Mouse (Mus musculus) small intestine, adult 2 months (tissue): ENCODE data around the gene Spon1. TPM values are rescaled to one million over a fixed set of nuclear protein-coding genes. Genes with fewer than 3 reads are reported as not detected.

Source experiments
- H3K27ac ChIP-seq: fragments of 200-500 bp; 2 replicates; pipeline ENCODE4 v1.5.1; 2012; ENCODE audit warnings: low read depth, low read length, control low read depth, inconsistent platforms; ENCODE audit not compliant: insufficient read depth
- H3K27me3 ChIP-seq: fragments of 200-500 bp; 2 replicates; pipeline ENCODE4 v1.6.1; 2012; ENCODE audit warnings: mild to moderate bottlenecking, moderate library complexity, low read length, inconsistent platforms; ENCODE audit not compliant: control insufficient read depth, insufficient read depth
- H3K36me3 ChIP-seq: fragments of 200-500 bp; 2 replicates; pipeline ENCODE4 v1.6.1; 2012; ENCODE audit warnings: mild to moderate bottlenecking, low read length, control low read depth, inconsistent platforms; ENCODE audit not compliant: control insufficient read depth, insufficient read depth
- H3K4me1 ChIP-seq: fragments of 200-500 bp; 2 replicates; pipeline ENCODE4 v1.6.1; 2012; ENCODE audit warnings: low read length, inconsistent platforms, mixed read lengths; ENCODE audit not compliant: control insufficient read depth, insufficient read depth, insufficient read length
- H3K4me3 ChIP-seq: fragments of 200-500 bp; 2 replicates; pipeline ENCODE4 v1.5.1; 2012; ENCODE audit warnings: low read depth, mild to moderate bottlenecking, control low read depth, inconsistent platforms, low read length, moderate library complexity
- CTCF ChIP-seq: fragments of 200-500 bp; IDR thresholded peaks from 2 replicates; pipeline ENCODE4 v1.5.1; 2012; ENCODE audit warnings: low read depth, mild to moderate bottlenecking, control low read depth, inconsistent platforms, low read length, moderate library complexity, mixed read lengths; ENCODE audit not compliant: insufficient replicate concordance, insufficient read length; ENCODE audit errors: extremely low read depth
- POLR2A ChIP-seq: fragments of 200-500 bp; IDR thresholded peaks from 2 replicates; pipeline ENCODE4 v1.6.1; 2012; ENCODE audit warnings: low read depth, mild to moderate bottlenecking, control low read depth, inconsistent platforms, low read length, moderate library complexity
- WGBS: fragments of 180-500 bp; shearing (Covaris S2); methylation state at CpG from one replicate; pipeline ENCODE4 v1.1.7; 2018; 5-methylcytosine and 5-hydroxymethylcytosine counted together
- polyA plus RNA-seq: library from polyadenylated mRNA; depleted of rRNA; stranded (reverse); fragments of >200 nt; gene quantifications from 2 replicates; pipeline ENCODE4 v1.2.3, GENCODE M21; 2012

The Spon1 gene
- polyA plus RNA-seq, 1 experiment: 3.3 TPM

DNA sequence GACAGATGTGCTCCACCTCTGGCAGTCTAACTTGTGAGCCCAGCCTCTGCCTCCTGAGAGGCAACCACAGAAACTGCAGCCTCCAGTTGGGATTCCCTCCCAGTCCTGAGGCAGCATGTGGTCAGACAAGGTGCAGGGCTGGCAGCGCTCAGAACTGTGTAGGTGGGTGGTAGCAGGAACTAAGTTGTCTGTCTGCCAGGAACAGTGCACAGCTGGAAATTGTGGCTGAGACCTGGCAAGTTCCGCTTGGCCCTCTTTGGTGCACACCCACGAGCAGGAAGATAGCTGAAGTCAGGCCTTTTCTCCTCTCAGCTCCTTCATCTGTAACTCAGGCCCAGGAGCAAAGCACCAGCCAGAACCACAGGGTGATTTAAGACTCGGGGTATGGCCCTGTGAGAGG is 89.6 kb downstream of the Spon1 start:
- no peak overlapping the region for H3K27ac ChIP-seq
- H3K36me3 ChIP-seq: no peaks in the 10 kb centered on the region
- no peak for TF ChIP-seq POLR2A
- no peak for TF ChIP-seq CTCF
- WGBS: 68% methylated on average over 4 of the region's 4 CpGs
- no peak overlapping the region for H3K4me3 ChIP-seq
- no peaks in the 10 kb centered on the region for H3K27me3 ChIP-seq
- H3K4me1 ChIP-seq: peaks cover 4% of the 10 kb centered on the region; the same call in 1 of the 2 replicates

DNA sequence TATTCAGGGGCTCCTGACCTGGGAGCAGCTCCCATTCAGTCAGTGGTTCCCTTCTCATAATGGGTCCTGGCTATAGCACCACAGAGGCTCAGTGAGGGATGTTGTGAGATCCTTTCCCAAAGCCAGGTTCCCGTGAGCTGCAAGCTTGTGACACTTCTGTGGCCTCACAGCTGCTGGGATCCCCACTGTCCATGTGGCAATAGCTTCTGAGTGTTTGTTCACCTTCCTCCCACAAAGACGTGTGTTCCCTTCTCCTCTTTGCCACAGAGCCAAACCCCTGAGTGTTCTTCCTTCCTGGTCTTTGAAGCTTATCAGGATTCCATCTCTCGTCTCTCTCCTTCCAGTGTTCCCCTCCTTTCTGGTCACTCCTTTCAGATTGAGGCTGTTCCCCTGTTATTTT is 90.3 kb downstream of the Spon1 start:
- no peaks in the 10 kb centered on the region for H3K4me1 ChIP-seq
- H3K36me3 ChIP-seq: no peaks in the 10 kb centered on the region
- WGBS: 47% methylated on average over 3 of the region's 3 CpGs
- H3K27ac ChIP-seq: no peak overlapping the region
- TF ChIP-seq CTCF (no peak), POLR2A (no peak)
- no peaks in the 10 kb centered on the region for H3K27me3 ChIP-seq
- no peak overlapping the region for H3K4me3 ChIP-seq

DNA sequence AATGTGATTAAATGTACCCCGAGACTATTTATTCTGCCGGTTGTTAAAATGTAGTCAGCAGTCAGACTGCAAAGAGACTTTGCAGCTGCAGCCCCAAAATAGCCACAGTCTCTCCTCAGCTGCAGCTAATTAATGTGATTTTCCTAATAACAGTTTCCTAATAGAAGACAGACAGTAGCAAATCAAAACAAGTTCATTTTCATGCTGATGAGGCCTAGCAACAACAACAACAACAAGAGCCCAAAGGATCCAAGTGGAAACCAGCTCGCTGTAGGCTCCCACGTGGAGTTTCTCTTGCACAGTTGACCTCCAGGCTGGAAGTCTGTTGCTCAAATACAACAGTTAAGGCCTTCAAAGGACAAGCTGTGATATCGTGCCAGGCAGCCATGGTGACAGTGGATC is 93.7 kb downstream of the Spon1 start:
- Histone ChIP-seq H3K4me1 (no peaks in the 10 kb centered on the region), H3K36me3 (no peaks in the 10 kb centered on the region), H3K27me3 (no peaks in the 10 kb centered on the region), H3K4me3 (no peak overlapping the region), H3K27ac (no peak overlapping the region)
- TF ChIP-seq CTCF (no peak), POLR2A (no peak)
- 83% methylated on average over 5 of the region's 5 CpGs for whole genome bisulfite sequencing

DNA sequence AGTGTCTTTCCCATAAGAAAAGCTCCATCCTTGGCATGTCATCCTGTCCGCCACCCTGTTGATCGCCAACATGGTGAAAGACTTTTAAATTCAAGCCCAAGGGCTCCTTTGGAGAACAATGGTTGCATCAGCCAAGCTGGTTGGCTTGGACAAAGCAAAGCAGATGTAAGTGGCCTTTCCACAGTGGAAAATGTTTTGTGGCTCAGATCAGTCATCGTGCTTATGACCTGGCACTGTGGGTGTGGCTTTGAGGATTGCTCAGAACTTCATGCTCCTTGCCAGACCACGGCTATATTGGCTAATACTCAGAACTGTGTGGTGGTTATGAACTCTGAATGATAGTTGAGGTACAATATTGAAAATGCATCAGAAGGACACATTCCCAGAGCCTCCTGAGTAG is 96.2 kb downstream of the Spon1 start:
- Histone ChIP-seq H3K36me3 (no peaks in the 10 kb centered on the region), H3K27ac (no peak overlapping the region), H3K4me3 (no peak overlapping the region), H3K27me3 (no peaks in the 10 kb centered on the region), H3K4me1 (no peaks in the 10 kb centered on the region)
- WGBS: 76% methylated on average over 4 of the region's 4 CpGs
- no peak for TF ChIP-seq CTCF
- no peak for TF ChIP-seq POLR2A

DNA sequence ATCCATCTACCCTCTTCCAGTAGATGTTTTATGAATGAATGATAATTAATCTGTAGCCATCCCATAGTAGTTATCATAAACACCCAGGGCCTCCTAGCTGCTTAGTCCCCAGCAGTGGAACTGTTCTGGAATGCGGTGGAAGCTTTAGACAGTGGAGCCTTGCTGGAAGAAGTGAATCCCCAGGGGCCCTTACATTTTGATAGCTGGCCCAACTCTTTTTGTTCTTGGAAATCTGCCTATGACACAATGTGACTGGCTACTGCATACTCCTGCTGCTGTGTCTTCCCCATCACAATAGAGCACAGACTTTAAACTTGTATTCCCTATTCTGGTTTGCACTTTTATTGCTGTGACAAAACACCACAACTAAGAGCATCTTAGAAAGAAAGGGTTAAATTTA is 107.0 kb downstream of the Spon1 start:
- no peaks in the 10 kb centered on the region for H3K27me3 ChIP-seq
- no peak overlapping the region for H3K4me3 ChIP-seq
- H3K27ac ChIP-seq: no peak overlapping the region
- 90% methylated on average over 1 of the region's 1 CpGs for WGBS
- TF ChIP-seq CTCF: no peak
- no peak for TF ChIP-seq POLR2A
- H3K36me3 ChIP-seq: no peaks in the 10 kb centered on the region
- H3K4me1 ChIP-seq: no peaks in the 10 kb centered on the region

DNA sequence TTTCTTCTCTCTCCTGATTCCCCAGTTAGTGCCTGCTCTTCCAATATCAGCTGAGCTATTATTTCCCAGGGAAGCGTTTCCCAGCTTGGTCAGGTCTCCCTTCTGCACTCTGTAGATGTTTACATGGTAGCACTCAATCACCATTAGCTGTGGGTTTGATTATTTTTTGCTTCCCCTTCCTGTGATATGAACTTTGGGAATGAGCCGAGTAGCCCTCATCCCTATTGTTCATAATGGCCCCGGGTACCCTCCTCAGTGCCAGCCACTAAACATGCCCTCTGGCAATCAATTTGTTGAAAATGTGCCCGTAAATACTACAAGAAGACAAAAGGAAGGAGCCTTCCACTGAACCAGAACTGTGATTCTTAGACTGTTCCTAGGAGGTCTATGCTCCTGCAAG is 111.7 kb downstream of the Spon1 start:
- WGBS: 81% methylated on average over 4 of the region's 4 CpGs
- no peaks in the 10 kb centered on the region for H3K4me1 ChIP-seq
- H3K27ac ChIP-seq: no peak overlapping the region

DNA sequence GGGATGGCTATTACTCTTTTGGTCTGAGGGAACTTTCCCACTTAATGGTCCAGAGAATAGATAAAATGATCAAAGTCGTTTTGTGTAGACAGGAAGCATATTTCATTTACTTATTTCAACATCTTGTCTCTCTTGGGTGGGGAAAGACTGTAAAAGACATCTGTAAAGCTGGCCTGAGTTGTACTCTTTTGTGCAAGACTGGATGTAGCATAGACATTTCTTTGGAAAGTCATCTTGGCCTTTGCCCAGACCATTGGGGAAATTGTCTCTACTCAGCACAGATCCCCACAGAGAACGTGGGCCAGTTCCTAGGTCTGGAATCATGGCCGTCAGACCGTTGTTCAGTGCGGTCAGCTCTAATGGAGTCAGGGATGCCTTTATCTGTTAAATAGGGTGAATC is 112.1 kb downstream of the Spon1 start:
- WGBS: 71% methylated on average over 5 of the region's 5 CpGs

More for the DNA sequence above, 111.7 kb downstream of the Spon1 start:
- no peaks in the 10 kb centered on the region for H3K27me3 ChIP-seq
- no peaks in the 10 kb centered on the region for H3K36me3 ChIP-seq
- TF ChIP-seq CTCF: no peak
- no peak for TF ChIP-seq POLR2A
- H3K4me3 ChIP-seq: no peak overlapping the region

DNA sequence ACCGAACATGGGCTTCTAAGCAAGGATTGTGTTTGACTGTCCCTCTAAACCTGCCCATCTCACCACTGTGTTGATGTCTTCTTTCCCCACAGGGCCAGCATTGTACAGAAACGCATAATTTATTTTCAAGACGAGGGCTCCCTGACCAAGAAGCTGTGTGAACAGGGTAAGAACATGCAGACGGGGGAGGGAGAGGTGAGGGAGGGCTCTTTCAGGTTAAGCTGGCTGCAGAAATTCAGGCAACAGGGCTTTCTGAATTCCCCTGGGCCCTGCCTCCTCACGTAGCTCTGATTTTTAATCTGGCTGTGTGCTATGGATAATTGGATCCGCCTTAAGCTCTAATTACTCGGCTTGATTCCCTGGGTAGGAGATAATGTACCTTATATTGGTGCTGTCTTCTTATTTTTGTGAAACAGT is 113.3 kb downstream of the Spon1 start:
- TF ChIP-seq POLR2A (no peak), CTCF (no peak)
- 87% methylated on average over 7 of the region's 7 CpGs for WGBS
- Histone ChIP-seq H3K27ac (no peak overlapping the region), H3K27me3 (no peaks in the 10 kb centered on the region), H3K36me3 (no peaks in the 10 kb centered on the region), H3K4me1 (no peaks in the 10 kb centered on the region), H3K4me3 (no peak overlapping the region)

More for the DNA sequence above, 112.1 kb downstream of the Spon1 start:
- Histone ChIP-seq H3K36me3 (no peaks in the 10 kb centered on the region), H3K4me1 (no peaks in the 10 kb centered on the region), H3K4me3 (no peak overlapping the region), H3K27me3 (no peaks in the 10 kb centered on the region), H3K27ac (no peak overlapping the region)
- TF ChIP-seq POLR2A (no peak), CTCF (no peak)
